Mouse (Mus musculus): ENCODE measurements at regions not wholly inside any gene's neighbourhood (a gene's known extent, or its start where the extent isn't known, plus 50 kb on each side); places are given as distances from the start of the nearest gene placed in this dataset.

DNA sequence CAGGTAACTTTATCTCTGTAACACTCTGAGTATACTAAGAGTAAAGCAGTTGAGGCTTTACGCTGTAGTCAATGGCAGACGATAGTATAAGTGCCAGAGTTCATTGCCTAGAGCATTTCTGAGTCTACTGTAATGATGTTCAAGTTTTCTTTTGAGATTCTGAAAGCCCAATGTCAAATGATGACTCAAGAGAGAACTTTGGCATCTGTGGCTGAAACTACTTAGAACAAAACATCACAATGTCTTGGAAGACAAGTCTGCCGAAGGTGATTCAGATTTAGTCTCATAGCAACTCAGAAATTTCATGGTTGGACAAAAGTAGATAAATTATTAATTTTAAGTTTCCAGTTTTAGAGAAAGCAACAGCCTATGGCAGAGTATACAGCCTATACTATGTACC lies 474.2 kb upstream of the A1bg start:
- no peak for DNase-seq

- DNase-seq: no peak
These were observed 472.5 kb upstream of the A1bg start for GRCm38 (mm10) chr15:61395296-61395826.

DNA sequence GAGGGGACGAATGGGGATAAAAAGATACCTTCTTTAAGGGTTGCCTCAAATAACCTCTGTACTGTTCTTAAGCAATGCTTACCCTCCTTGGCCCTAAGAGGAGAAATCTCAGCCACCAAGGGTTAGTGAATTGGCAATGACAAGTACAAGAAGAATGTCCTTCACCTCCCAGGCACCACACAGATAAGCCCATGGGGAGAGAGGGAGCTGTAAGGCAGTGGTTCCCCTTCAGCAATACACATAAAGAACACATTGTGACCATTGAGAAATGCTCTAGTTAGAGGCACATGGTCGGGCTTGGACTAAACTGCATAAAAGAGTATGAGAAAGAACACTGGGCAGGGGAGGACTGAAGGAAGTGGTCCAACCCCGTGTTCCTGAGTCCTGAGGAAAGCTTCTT lies 457.9 kb upstream of the A1bg start:
- DNase-seq: no peak

- DNase-seq: no peak
These were observed 443.5 kb upstream of the A1bg start for GRCm38 (mm10) chr15:61366276-61366675.

- DNase-seq: no peak
These were observed 442.7 kb upstream of the A1bg start for GRCm38 (mm10) chr15:61365511-61365910.

GRCm38 (mm10) chr15:61364461-61364860 lies 441.6 kb upstream of the A1bg start:
- no peak for DNase-seq

GRCm38 (mm10) chr15:61361254-61361653 lies 438.4 kb upstream of the A1bg start:
- no peak for DNase-seq

- no peak for DNase-seq
These were observed 432.5 kb upstream of the A1bg start for GRCm38 (mm10) chr15:61355344-61355743.

GRCm38 (mm10) chr15:61351729-61352342 lies 429.0 kb upstream of the A1bg start:
- DNase-seq: no peak

DNA sequence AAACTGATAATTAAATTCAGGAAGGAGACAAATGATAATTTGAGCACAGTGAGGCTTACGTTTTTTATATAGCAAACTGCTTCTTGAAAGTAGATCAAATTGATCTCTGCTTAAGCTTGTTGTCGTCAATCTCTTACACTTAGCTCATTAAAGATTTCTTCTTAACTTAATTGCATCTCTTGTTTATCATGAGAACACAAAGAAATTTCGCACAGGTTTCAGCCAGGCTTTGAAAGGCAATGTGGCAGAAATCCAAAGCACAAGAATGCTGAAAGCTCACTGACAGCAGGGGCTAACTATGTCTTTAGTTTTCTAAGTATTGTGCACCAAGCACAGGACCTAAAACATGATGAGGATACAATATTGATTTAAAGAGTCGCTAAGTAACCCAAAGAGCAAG lies 422.3 kb upstream of the A1bg start:
- DNase-seq: no peak

- DNase-seq: no peak
These were observed 419.8 kb upstream of the A1bg start for GRCm38 (mm10) chr15:61342618-61343017.

GRCm38 (mm10) chr15:61327925-61328324 lies 405.1 kb upstream of the A1bg start:
- DNase-seq: no peak

GRCm38 (mm10) chr15:61322243-61322642 lies 399.4 kb upstream of the A1bg start:
- DNase-seq: no peak

GRCm38 (mm10) chr15:61309452-61310165 lies 386.8 kb upstream of the A1bg start:
- no peak for DNase-seq

- DNase-seq: no peak
These were observed 386.1 kb upstream of the A1bg start for GRCm38 (mm10) chr15:61308936-61309335.

GRCm38 (mm10) chr15:61304546-61304945 lies 381.7 kb upstream of the A1bg start:
- DNase-seq: no peak

- DNase-seq: no peak
These were observed 377.0 kb upstream of the A1bg start for GRCm38 (mm10) chr15:61299796-61300195.

- no peak for DNase-seq
These were observed 374.8 kb upstream of the A1bg start for GRCm38 (mm10) chr15:61297447-61298208.

DNA sequence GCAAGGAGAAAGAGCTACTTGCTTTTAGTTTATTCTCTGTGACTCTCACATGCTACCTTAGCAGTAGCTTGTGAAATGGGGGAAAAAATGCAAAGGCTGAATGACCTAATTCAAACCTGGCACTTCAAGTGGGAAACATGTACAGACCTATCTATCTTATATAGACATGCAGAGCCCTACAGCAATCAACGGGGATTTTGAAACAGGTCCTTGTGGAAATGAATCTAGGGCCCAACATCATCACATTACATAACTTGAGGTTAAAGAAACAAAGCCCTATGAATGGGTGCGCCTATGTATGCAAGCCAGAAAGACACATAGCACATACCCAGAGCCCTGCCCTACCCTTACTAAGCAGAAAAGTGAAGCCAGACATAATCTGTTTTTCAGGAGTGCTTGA lies 371.8 kb upstream of the A1bg start:
- no peak for DNase-seq

DNA sequence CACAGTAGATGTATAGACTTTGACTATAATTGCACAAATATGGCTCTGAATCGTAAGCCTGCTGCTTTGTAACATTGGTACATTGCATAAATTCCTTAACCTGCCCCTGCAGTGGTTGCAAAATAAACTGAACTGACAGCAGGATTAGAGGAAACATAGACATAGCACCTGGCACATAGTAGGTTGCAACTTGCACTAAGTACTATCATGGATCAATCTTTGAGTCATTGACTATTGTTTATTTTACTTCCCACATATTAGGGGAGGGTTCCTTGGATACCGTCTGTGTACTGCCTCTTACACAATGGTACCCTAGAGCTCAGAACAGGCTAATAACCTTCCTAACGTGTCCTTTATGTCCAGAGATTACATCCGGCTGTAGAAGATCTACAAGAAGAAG lies 371.3 kb upstream of the A1bg start:
- no peak for DNase-seq

DNA sequence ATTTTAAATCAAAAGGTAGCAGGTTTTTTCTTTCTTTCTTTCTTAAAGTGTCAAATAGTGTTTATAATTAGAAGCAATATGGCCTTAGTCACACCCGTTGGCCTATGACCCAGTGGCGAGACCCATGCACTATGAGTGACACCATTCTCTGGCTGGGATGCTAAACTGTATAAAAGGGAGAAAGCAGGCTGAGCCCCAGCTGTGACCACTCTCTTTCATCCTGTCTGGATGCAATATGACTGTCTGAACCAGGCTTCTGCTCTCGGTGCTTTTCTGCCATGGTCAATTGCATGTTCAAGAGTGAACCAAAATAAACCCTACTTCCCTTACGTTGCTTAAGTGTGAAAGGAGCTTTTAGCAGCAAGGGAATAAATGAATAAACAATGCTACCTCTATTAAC lies 346.0 kb upstream of the A1bg start:
- DNase-seq: no peak

- DNase-seq: no peak
These were observed 336.2 kb upstream of the A1bg start for GRCm38 (mm10) chr15:61259047-61259446.

DNA sequence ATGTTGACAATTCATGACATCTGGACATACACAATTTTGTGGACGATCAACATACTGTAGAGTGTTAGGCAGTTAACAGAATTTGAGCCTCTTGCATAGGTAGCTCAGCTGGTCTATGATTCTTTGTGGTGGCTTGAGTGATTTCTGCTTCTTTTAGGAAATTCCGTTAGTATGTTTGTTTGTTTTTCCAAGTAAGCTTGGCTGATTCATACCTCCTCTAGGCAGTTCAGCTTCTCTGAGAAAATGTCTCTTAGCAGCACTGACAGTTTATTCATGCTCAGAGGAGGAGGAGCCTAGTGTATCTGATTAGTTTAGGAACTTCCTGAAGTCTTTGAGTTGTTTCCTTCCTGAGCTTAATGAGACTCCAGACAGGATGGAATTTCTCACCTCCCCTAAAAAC lies 321.7 kb upstream of the A1bg start:
- DNase-seq: no peak

GRCm38 (mm10) chr15:61242161-61242681 lies 319.4 kb upstream of the A1bg start:
- DNase-seq: no peak
